Mouse (Mus musculus): ENCODE measurements around the gene Sugt1. TPM values are rescaled to one million over a fixed set of nuclear protein-coding genes. Genes with fewer than 3 reads are reported as not detected.

The Sugt1 gene
- polyA plus RNA-seq, 1 experiment from 2014 or later = 165 TPM

DNA sequence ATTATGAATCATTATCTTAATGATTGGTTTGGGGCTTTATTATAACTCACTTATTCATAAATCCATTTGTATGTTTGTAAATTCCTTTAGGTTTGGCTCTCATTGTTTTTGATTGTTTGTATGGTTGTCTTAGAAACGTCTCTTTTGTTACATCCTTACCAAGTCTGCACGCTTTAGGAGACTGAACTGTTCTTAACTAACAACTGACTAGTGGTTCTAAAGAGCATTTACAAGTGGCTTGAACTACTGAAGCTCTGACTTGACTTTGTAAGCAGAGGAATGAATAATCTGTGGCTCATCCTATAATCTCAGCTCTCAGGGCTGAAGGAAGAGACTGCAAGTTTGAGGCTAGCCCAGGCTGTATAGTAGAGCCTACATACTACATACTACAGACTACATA lies 4.1 kb downstream of the Sugt1 start:
- H3K27me3 ChIP-seq (ENCODE audit: control insufficient read depth, insufficient read depth, low read length) = no peaks in the 10 kb centered on the region
- H3K9ac ChIP-seq (ENCODE audit: low read length) = no peak overlapping the region
- no peak overlapping the region for H3K4me3 ChIP-seq (ENCODE audit: low read depth, low read length)
- no peaks in the 10 kb centered on the region for H3K9me3 ChIP-seq (ENCODE audit: control insufficient read depth, low read length)
- no peak overlapping the region for H3K27ac ChIP-seq (replicated peaks; ENCODE audit: low read depth, low read length)
- no peaks in the 10 kb centered on the region; the same call in 1 of the 2 replicates for H3K36me3 ChIP-seq (ENCODE audit: control insufficient read depth, insufficient read depth, low read length)
- WGBS = 93% methylated on average over 2 of the region's 2 CpGs
- DNase-seq (ENCODE audit: low spot score) (no peak), ATAC-seq (ENCODE audit: insufficient number of reproducible peaks, low FRiP score, low TSS enrichment, low read depth) (no peak)
- no peaks in the 10 kb centered on the region for H3K4me1 ChIP-seq (ENCODE audit: control insufficient read depth, insufficient read depth, low read length)
- H3K4me2 ChIP-seq (ENCODE audit: low read depth, severe bottlenecking) = no peak overlapping the region

DNA sequence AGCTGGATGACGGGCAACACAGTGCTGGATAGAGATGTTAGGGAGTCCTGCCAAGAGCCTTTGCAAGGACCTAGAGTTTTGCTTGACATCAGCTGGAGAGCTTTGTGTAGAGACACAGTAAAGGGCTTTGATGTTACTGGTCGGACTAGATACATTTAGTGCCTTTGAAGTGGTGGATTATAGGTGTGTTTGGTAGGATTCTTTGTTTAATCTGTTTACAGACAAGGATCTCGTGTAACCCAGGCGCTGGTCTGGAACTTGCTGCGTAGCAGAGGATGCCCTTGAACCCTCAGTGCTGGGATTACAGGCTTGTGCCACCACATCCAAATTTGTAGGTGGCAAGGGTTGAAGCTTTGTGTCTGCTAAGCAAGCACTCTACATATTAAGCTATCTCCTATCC lies 6.6 kb downstream of the Sugt1 start:
- no peak overlapping the region for H3K27ac ChIP-seq (replicated peaks; ENCODE audit: low read depth, low read length)
- H3K4me2 ChIP-seq (ENCODE audit: low read depth, severe bottlenecking) = no peak overlapping the region
- H3K27me3 ChIP-seq (ENCODE audit: control insufficient read depth, insufficient read depth, low read length) = no peaks in the 10 kb centered on the region
- no peak overlapping the region for H3K4me3 ChIP-seq (ENCODE audit: low read depth, low read length)
- ATAC-seq (ENCODE audit: insufficient number of reproducible peaks, low FRiP score, low TSS enrichment, low read depth) (no peak), DNase-seq (ENCODE audit: low spot score) (no peak)
- 93% methylated on average over 5 of the region's 5 CpGs for WGBS
- no peaks in the 10 kb centered on the region for H3K4me1 ChIP-seq (ENCODE audit: control insufficient read depth, insufficient read depth, low read length)
- H3K9ac ChIP-seq (ENCODE audit: low read length) = no peak overlapping the region
- peaks cover 2% of the 10 kb centered on the region; the same call in 1 of the 2 replicates for H3K36me3 ChIP-seq (ENCODE audit: control insufficient read depth, insufficient read depth, low read length)
- H3K9me3 ChIP-seq (ENCODE audit: control insufficient read depth, low read length) = no peaks in the 10 kb centered on the region

DNA sequence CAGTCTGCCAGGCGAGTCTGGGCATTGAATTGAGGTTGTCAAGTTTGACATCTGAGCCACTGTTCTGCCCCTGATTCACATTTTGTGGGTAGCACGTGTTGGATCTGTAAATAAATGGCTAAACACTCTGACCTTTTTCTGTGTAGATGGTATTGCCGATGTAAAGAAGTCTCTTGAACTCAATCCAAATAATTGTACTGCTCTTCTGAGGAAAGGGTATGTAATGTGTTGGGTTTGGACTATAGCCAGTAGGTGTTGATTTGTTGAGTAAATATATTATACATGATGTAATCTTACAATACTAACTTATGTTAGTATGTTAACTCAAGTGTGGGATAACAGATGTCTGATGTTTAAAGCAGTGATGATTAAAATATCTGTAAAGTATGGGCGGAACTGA lies 9.1 kb downstream of the Sugt1 start:
- H3K36me3 ChIP-seq (ENCODE audit: control insufficient read depth, insufficient read depth, low read length) = peaks cover 2% of the 10 kb centered on the region; the same call in 1 of the 2 replicates
- no peak for ATAC-seq (ENCODE audit: insufficient number of reproducible peaks, low FRiP score, low TSS enrichment, low read depth)
- H3K4me1 ChIP-seq (ENCODE audit: control insufficient read depth, insufficient read depth, low read length) = no peaks in the 10 kb centered on the region

DNA sequence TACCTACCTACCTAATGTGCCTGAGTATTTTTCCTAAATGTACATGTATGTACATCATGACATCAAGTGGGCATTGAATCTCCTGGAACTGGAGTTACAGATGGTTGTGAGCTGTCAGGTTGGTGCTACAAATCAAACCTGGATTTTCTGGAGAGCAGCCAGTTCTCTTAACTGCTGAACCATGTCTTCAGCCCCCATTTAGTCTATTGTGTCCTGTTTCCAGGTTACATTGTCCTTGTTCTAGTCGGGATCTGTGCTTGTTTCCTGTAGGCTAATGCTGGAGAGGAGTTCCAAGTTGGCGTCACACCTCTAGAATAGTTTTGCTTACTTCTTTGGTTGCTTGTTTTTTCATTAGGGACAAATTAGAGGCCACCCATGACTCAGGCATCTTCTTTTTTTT lies 18.4 kb downstream of the Sugt1 start:
- Histone ChIP-seq H3K9ac (ENCODE audit: low read length) (no peak overlapping the region), H3K27me3 (ENCODE audit: control insufficient read depth, insufficient read depth, low read length) (no peaks in the 10 kb centered on the region), H3K4me2 (ENCODE audit: low read depth, severe bottlenecking) (no peak overlapping the region), H3K9me3 (ENCODE audit: control insufficient read depth, low read length) (no peaks in the 10 kb centered on the region), H3K27ac (replicated peaks; ENCODE audit: low read depth, low read length) (no peak overlapping the region), H3K4me3 (ENCODE audit: low read depth, low read length) (no peak overlapping the region), H3K36me3 (ENCODE audit: control insufficient read depth, insufficient read depth, low read length) (peaks cover 7% of the 10 kb centered on the region; the same call in 1 of the 2 replicates), H3K4me1 (ENCODE audit: control insufficient read depth, insufficient read depth, low read length) (no peaks in the 10 kb centered on the region)
- 94% methylated on average over 2 of the region's 2 CpGs for WGBS
- no peak for DNase-seq (ENCODE audit: low spot score)
- ATAC-seq (ENCODE audit: insufficient number of reproducible peaks, low FRiP score, low TSS enrichment, low read depth) = no peak

More for the DNA sequence above, 9.1 kb downstream of the Sugt1 start:
- H3K4me2 ChIP-seq (ENCODE audit: low read depth, severe bottlenecking) = no peak overlapping the region
- no peak for DNase-seq (ENCODE audit: low spot score)
- no peaks in the 10 kb centered on the region for H3K9me3 ChIP-seq (ENCODE audit: control insufficient read depth, low read length)
- H3K9ac ChIP-seq (ENCODE audit: low read length) = no peak overlapping the region
- H3K4me3 ChIP-seq (ENCODE audit: low read depth, low read length) = no peak overlapping the region
- H3K27ac ChIP-seq (replicated peaks; ENCODE audit: low read depth, low read length) = no peak overlapping the region
- WGBS = 93% methylated on average over 4 of the region's 4 CpGs
- no peaks in the 10 kb centered on the region for H3K27me3 ChIP-seq (ENCODE audit: control insufficient read depth, insufficient read depth, low read length)

DNA sequence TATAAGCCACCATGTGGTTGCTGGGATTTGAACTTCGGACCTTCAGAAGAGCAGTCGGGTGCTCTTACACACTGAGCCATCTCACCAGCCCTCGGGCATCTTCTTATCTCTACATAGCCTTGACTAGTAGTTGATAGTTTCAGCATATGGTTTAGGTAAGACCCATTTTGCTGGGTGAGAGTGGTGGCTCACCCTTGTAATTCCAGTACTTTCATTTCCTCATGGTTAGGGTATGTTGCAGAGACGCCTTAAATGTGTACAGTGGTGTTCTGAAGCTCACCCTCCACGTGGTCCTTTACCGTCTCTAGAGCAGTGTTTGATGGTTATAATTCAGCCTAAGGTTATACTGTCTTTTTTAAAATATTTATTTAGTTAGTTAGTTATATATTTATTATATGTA lies 18.9 kb downstream of the Sugt1 start:
- Histone ChIP-seq H3K4me2 (ENCODE audit: low read depth, severe bottlenecking) (no peak overlapping the region), H3K4me3 (ENCODE audit: low read depth, low read length) (no peak overlapping the region), H3K36me3 (ENCODE audit: control insufficient read depth, insufficient read depth, low read length) (peaks cover 7% of the 10 kb centered on the region; the same call in 1 of the 2 replicates), H3K27me3 (ENCODE audit: control insufficient read depth, insufficient read depth, low read length) (no peaks in the 10 kb centered on the region), H3K9me3 (ENCODE audit: control insufficient read depth, low read length) (no peaks in the 10 kb centered on the region), H3K27ac (replicated peaks; ENCODE audit: low read depth, low read length) (no peak overlapping the region), H3K9ac (ENCODE audit: low read length) (no peak overlapping the region), H3K4me1 (ENCODE audit: control insufficient read depth, insufficient read depth, low read length) (no peaks in the 10 kb centered on the region)
- WGBS = 93% methylated on average over 6 of the region's 6 CpGs
- DNase-seq (ENCODE audit: low spot score) (no peak), ATAC-seq (ENCODE audit: insufficient number of reproducible peaks, low FRiP score, low TSS enrichment, low read depth) (no peak)

DNA sequence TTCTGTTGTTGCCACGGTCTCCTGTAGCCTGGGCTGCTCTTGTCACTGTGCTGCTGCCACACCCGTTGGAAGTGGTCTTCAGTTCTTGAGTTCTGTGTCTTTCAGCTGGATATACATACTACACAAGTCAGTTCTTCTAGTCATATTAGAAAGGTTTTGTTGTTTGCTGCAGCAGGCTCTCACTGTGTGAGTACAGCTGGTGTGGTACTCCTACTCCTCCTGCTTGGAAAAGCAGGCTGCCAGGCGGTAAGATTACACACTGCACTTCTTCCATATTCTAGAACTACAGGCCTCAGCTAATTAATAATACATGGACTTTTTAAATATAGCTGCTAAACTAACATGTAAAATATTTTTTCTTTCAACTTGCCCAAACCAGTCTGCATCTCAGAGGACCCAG lies 19.4 kb downstream of the Sugt1 start:
- Histone ChIP-seq H3K36me3 (ENCODE audit: control insufficient read depth, insufficient read depth, low read length) (peaks cover 10% of the 10 kb centered on the region), H3K27me3 (ENCODE audit: control insufficient read depth, insufficient read depth, low read length) (no peaks in the 10 kb centered on the region), H3K4me3 (ENCODE audit: low read depth, low read length) (no peak overlapping the region), H3K27ac (replicated peaks; ENCODE audit: low read depth, low read length) (no peak overlapping the region), H3K9ac (ENCODE audit: low read length) (no peak overlapping the region), H3K9me3 (ENCODE audit: control insufficient read depth, low read length) (no peaks in the 10 kb centered on the region), H3K4me1 (ENCODE audit: control insufficient read depth, insufficient read depth, low read length) (no peaks in the 10 kb centered on the region), H3K4me2 (ENCODE audit: low read depth, severe bottlenecking) (no peak overlapping the region)
- ATAC-seq (ENCODE audit: insufficient number of reproducible peaks, low FRiP score, low TSS enrichment, low read depth) (no peak), DNase-seq (ENCODE audit: low spot score) (no peak)
- WGBS = 93% methylated on average over 3 of the region's 3 CpGs

DNA sequence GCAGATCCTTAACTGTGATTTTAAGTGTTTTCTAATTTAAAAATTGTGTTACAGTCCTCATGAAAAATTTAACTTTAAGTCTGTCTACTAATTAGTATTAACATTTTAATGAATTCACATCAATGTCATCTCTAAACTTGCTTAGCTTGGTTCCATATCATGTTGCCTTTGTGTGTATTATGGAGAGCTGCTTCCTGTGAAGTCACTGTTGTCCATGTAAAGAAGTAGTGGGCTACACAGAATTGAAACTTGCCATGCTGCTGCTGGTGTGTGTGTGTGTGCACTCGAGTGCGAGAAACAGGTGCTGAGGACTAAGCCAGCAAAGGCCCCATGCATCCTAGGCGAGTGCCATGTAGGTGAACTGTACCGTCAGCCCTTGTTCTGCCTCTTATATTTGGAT lies 19.9 kb downstream of the Sugt1 start:
- Histone ChIP-seq H3K4me3 (ENCODE audit: low read depth, low read length) (no peak overlapping the region), H3K9me3 (ENCODE audit: control insufficient read depth, low read length) (no peaks in the 10 kb centered on the region), H3K27ac (replicated peaks; ENCODE audit: low read depth, low read length) (no peak overlapping the region), H3K27me3 (ENCODE audit: control insufficient read depth, insufficient read depth, low read length) (no peaks in the 10 kb centered on the region), H3K4me2 (ENCODE audit: low read depth, severe bottlenecking) (no peak overlapping the region), H3K9ac (ENCODE audit: low read length) (no peak overlapping the region), H3K36me3 (ENCODE audit: control insufficient read depth, insufficient read depth, low read length) (peaks cover 10% of the 10 kb centered on the region), H3K4me1 (ENCODE audit: control insufficient read depth, insufficient read depth, low read length) (no peaks in the 10 kb centered on the region)
- DNase-seq (ENCODE audit: low spot score) (no peak), ATAC-seq (ENCODE audit: insufficient number of reproducible peaks, low FRiP score, low TSS enrichment, low read depth) (no peak)
- WGBS = 96% methylated on average over 4 of the region's 4 CpGs

DNA sequence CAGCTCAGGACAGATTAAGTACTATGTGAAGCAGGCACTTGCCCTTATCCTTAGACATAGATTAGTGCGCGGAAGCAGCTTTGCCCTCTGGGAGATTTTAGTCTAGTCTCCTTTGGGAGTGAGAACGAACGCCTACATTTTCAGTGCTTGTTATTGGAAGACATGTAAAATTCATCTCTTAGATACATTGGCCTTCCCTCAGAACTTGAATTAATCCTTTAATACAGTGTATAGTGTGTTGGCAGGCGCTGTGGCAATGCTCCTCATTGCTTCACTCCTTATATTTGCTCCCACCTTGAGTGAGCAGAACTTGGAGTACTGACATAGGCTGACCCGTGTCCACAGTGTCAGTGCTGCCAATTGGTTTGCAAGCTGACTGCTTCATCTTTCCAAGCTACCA lies 20.8 kb downstream of the Sugt1 start:
- Histone ChIP-seq H3K36me3 (ENCODE audit: control insufficient read depth, insufficient read depth, low read length) (peaks cover 10% of the 10 kb centered on the region), H3K4me2 (ENCODE audit: low read depth, severe bottlenecking) (no peak overlapping the region), H3K27ac (replicated peaks; ENCODE audit: low read depth, low read length) (no peak overlapping the region), H3K27me3 (ENCODE audit: control insufficient read depth, insufficient read depth, low read length) (no peaks in the 10 kb centered on the region), H3K9ac (ENCODE audit: low read length) (no peak overlapping the region), H3K4me1 (ENCODE audit: control insufficient read depth, insufficient read depth, low read length) (no peaks in the 10 kb centered on the region), H3K4me3 (ENCODE audit: low read depth, low read length) (no peak overlapping the region), H3K9me3 (ENCODE audit: control insufficient read depth, low read length) (no peaks in the 10 kb centered on the region)
- WGBS = 96% methylated on average over 6 of the region's 6 CpGs
- ATAC-seq (ENCODE audit: insufficient number of reproducible peaks, low FRiP score, low TSS enrichment, low read depth) = no peak
- no peak for DNase-seq (ENCODE audit: low spot score)

DNA sequence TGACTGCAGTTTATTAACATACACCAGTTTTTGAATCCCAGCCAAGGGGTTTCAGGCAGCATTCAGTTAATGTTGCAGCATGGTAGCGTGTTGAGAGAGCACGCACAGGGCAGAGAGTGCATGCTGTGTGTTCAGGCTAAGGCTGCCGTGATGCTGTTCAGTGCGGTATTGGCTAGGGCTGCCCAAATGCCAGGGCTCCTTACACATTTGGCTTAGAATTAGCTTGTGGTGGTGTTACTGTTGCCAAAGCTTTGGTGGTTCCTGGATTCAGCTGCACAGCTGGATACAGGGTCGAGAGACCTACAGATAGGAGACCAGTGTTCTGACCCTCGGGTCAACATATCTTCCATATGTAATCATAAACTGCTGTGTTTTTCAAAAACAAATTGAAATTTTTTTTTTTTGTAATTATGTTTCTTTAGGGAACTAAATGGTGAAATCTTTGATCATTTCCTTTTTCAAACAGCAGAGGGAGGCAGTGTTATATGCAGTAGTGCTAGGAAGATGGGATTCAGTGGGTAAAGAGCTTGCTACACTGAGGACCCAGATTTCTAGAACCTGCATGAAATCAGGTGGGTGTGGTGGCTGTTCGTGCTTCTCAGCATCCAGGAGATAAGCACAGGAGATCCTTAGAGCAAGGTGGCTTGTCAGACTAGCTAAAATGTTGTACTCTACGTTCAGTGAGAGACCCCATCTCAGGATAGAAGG lies 29.8 kb downstream of the Sugt1 start:
- Histone ChIP-seq H3K4me1 (ENCODE audit: control insufficient read depth, insufficient read depth, low read length) (no peaks in the 10 kb centered on the region), H3K27ac (replicated peaks; ENCODE audit: low read depth, low read length) (no peak overlapping the region), H3K4me2 (ENCODE audit: low read depth, severe bottlenecking) (no peak overlapping the region), H3K9ac (ENCODE audit: low read length) (no peak overlapping the region), H3K36me3 (ENCODE audit: control insufficient read depth, insufficient read depth, low read length) (peaks cover 10% of the 10 kb centered on the region; the same call in 1 of the 2 replicates), H3K4me3 (ENCODE audit: low read depth, low read length) (no peak overlapping the region), H3K9me3 (ENCODE audit: control insufficient read depth, low read length) (no peaks in the 10 kb centered on the region), H3K27me3 (ENCODE audit: control insufficient read depth, insufficient read depth, low read length) (no peaks in the 10 kb centered on the region)
- ATAC-seq (ENCODE audit: insufficient number of reproducible peaks, low FRiP score, low TSS enrichment, low read depth) (no peak), DNase-seq (ENCODE audit: low spot score) (no peak)
- WGBS = 89% methylated on average over 8 of the region's 8 CpGs

Data from limb, embryonic 11.5 days (tissue).